Mouse (Mus musculus) hindbrain, embryonic 15.5 days (tissue): ENCODE results near the gene Plekhh2. TPM values are rescaled to one million over a fixed set of nuclear protein-coding genes. Genes with fewer than 3 reads are reported as not detected.
A peak's percentile ranks its signal among the peaks of the same experiment; 100 is the strongest.

Source experiments
- ATAC-seq: fragments of 200-750 bp; cut with Nextera tagmentation; 2 replicates; pipeline ENCODE4 v1.8.0; 2017; ENCODE audit warnings: low read depth, moderate number of reproducible peaks, moderate TSS enrichment; ENCODE audit not compliant: low FRiP score
- H3K27ac ChIP-seq: fragments of 300-500 bp; sonication (generic); replicated peaks from 2 replicates; pipeline ENCODE4 v1.5.1; 2015; ENCODE audit warnings: mild to moderate bottlenecking, inconsistent platforms
- H3K27me3 ChIP-seq: fragments of 300-500 bp; sonication (generic); 2 replicates; pipeline ENCODE4 v1.6.1; 2015; ENCODE audit warnings: control low read depth, inconsistent platforms
- H3K36me3 ChIP-seq: fragments of 300-500 bp; sonication (generic); 2 replicates; pipeline ENCODE4 v1.6.1; 2015; ENCODE audit warnings: control low read depth, inconsistent platforms
- H3K4me1 ChIP-seq: fragments of 300-500 bp; sonication (generic); replicated peaks from 2 replicates; pipeline ENCODE4 v1.6.1; 2015; ENCODE audit warnings: control low read depth, inconsistent platforms
- H3K4me2 ChIP-seq: fragments of 300-500 bp; sonication (generic); 2 replicates; pipeline ENCODE4 v1.6.1; 2015; ENCODE audit warnings: moderate library complexity, mild to moderate bottlenecking, inconsistent platforms
- H3K4me3 ChIP-seq: fragments of 300-500 bp; sonication (generic); 2 replicates; pipeline ENCODE4 v1.5.1; 2015; ENCODE audit warnings: mild to moderate bottlenecking, inconsistent platforms
- H3K9ac ChIP-seq: fragments of 300-500 bp; sonication (generic); 2 replicates; pipeline ENCODE4 v1.6.1; 2015; ENCODE audit warnings: inconsistent platforms
- H3K9me3 ChIP-seq: fragments of 300-500 bp; sonication (generic); 2 replicates; pipeline ENCODE4 v1.6.1; 2016; ENCODE audit warnings: control low read depth, inconsistent platforms
- WGBS: fragments of 180-500 bp; shearing (Covaris S2); methylation state at CpG from one replicate; pipeline ENCODE4 v1.1.7; 2015; 5-methylcytosine and 5-hydroxymethylcytosine counted together
- polyA plus RNA-seq: library from polyadenylated mRNA; unstranded; fragments of >200 nt; fragmentation: Nextera tagmentation; extraction: Ambion mirVana; gene quantifications from 2 replicates; pipeline ENCODE4 v1.2.1, GENCODE M21; 2015

Gene Plekhh2
- polyA plus RNA-seq, 1 experiment from 2014 or later = 2.3 TPM

DNA sequence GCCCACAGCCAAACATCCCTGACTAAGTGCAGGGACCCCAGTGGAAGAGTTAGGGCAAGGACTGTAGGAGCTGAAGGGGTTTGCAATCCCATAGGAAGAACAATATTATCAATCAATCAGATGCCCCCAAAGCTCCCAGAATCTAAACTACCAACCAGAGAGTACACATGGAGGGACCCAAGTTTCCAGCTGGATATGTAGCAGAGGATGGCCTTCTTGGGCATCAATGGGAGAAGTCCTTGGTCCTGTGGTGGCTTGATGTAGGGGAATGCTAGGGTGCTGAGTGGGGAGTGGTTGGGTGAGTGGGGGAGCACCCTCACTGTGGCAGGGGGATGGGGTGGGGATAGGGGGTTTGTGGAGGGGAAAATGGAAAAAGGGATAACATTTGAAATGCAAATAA lies 8.4 kb downstream of the Plekhh2 start:
- no peak overlapping the region for H3K4me3 ChIP-seq
- H3K36me3 ChIP-seq = no peaks in the 10 kb centered on the region
- H3K27me3 ChIP-seq = no peaks in the 10 kb centered on the region
- no peaks in the 10 kb centered on the region for H3K4me1 ChIP-seq
- no peak overlapping the region for H3K9ac ChIP-seq
- H3K27ac ChIP-seq = no peak overlapping the region
- H3K9me3 ChIP-seq = no peaks in the 10 kb centered on the region
- no peak for ATAC-seq
- no peak overlapping the region for H3K4me2 ChIP-seq

GRCm38 (mm10) chr17:84529356-84529755 lies 17.7 kb downstream of the Plekhh2 start:
- Histone ChIP-seq H3K36me3 (no peaks in the 10 kb centered on the region), H3K27me3 (no peaks in the 10 kb centered on the region), H3K27ac (no peak overlapping the region), H3K4me1 (0 out of 2 replicates have a peak, but pooled peaks cover 6% of the 10 kb centered on the region), H3K4me3 (no peak overlapping the region), H3K9ac (no peak overlapping the region), H3K4me2 (no peak overlapping the region), H3K9me3 (no peaks in the 10 kb centered on the region)
- no peak for ATAC-seq
- WGBS = 70% methylated on average over 4 of the region's 4 CpGs

DNA sequence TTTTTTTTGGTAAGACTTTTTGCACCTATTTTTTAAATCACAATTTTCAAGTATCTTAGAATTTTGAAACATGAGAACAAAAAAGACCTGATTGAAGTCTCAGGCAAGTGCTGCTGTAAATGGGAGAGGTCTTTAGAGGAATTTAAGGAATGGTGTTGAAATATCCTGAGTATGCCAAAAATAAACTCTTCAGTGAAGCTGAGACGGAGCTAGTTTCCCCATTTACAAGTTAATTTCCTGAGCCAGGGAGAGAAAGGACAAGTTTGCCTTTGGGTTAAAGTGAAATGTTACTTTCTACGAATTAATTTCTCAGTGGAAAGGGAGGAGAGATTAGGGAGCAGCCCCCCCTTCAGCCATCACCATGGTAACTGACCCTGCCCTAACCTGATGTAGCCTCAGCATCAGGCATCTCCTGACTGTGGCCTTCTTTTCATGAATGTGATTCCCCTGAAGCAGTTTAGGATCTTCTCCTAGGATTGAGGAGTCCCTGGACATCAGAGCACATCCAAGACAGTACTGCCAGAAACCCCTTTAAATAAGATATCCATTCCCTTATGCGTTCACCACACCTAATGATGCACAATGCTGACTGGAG lies 18.6 kb downstream of the Plekhh2 start:
- 46% methylated on average over 3 of the region's 3 CpGs for WGBS
- Histone ChIP-seq H3K4me1 (0 out of 2 replicates have a peak, but pooled peaks cover 6% of the 10 kb centered on the region), H3K4me3 (no peak overlapping the region), H3K9ac (no peak overlapping the region), H3K36me3 (no peaks in the 10 kb centered on the region), H3K4me2 (no peak overlapping the region), H3K27me3 (no peaks in the 10 kb centered on the region), H3K27ac (no peak overlapping the region), H3K9me3 (no peaks in the 10 kb centered on the region)
- no peak for ATAC-seq

DNA sequence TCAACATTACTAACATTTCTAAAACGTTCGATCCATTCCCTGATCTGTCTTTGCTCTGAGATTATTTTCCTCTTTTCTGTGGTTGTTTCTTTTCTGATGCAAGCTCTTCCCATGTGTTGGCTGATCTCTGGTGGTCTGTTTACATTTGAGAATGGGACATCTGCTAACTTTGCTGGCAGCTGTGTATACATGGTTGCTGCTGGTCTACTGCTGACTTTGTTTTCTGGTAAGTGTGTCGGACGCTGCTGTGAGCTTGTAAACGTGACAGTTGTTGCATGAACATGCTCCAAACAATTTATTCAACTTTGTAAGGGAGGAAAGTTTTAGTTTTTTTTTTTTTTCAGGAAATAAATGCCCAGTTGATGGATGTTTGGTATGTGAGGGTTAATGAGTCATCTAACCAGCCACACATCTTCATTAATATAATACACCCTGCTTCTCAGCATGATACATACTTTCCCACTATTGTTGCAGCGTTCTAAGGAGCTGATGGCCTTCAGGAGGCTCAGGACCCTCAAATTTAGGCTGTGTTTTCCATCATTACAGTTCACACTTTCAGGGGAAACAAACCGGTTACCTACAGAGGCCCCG lies 21.3 kb downstream of the Plekhh2 start:
- 53% methylated on average over 8 of the region's 8 CpGs for WGBS
- ATAC-seq = no peak
- Histone ChIP-seq H3K9ac (no peak overlapping the region), H3K36me3 (no peaks in the 10 kb centered on the region), H3K27ac (peak overlapping the region; percentile 44; the same call in 1 of the 2 replicates), H3K4me1 (0 out of 2 replicates have a peak, but pooled peaks cover 6% of the 10 kb centered on the region), H3K9me3 (no peaks in the 10 kb centered on the region), H3K4me3 (no peak overlapping the region), H3K27me3 (no peaks in the 10 kb centered on the region), H3K4me2 (peak overlapping the region; percentile 12; the same call in 1 of the 2 replicates)

DNA sequence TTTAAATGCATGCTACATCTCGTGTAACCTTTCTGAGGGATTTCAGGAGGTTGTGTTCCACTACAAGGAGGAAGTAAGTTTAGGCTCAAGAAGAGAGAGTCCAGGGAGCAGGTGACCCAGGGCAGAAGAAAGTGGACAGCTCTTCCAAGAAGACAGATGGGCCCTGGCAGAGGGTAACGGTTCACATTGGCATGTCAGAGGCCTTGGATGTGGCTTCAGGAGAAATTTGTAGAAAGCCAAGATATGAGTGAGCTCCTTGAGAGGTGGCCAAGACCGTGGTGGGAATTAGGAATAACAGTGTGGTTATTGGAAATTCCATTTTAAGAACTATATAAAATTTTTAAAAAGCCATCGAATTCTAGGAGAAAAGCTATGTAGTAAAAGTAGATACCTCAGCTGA lies 22.1 kb downstream of the Plekhh2 start:
- Histone ChIP-seq H3K27ac (no peak overlapping the region), H3K9ac (no peak overlapping the region), H3K9me3 (no peaks in the 10 kb centered on the region), H3K4me1 (0 out of 2 replicates have a peak, but pooled peaks cover 6% of the 10 kb centered on the region), H3K4me2 (no peak overlapping the region), H3K4me3 (no peak overlapping the region), H3K36me3 (no peaks in the 10 kb centered on the region), H3K27me3 (no peaks in the 10 kb centered on the region)
- ATAC-seq = no peak
- WGBS = 91% methylated on average over 4 of the region's 4 CpGs

DNA sequence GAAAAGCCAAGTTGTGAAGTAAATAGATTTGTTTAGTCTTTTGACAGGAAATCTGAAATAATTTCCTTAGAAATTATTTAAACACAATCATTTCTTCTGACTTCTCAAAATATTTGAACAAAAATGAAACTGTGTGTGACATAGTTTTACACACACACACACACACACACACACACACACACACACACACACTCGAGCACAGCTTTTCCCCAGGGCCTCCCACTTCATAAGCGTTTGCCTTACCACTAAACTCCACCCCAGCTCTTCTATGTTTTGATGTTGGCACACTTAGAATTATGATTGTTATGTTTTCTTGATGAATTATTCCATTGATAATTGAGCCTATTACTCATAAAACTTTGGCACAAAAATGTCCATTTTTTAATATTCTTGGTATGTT lies 22.9 kb downstream of the Plekhh2 start:
- H3K4me3 ChIP-seq = no peak overlapping the region
- H3K4me2 ChIP-seq = no peak overlapping the region
- H3K27me3 ChIP-seq = no peaks in the 10 kb centered on the region
- H3K36me3 ChIP-seq = no peaks in the 10 kb centered on the region
- H3K9ac ChIP-seq = no peak overlapping the region
- WGBS = 92% methylated on average over 2 of the region's 2 CpGs
- no peak overlapping the region for H3K27ac ChIP-seq
- H3K9me3 ChIP-seq = no peaks in the 10 kb centered on the region
- H3K4me1 ChIP-seq = 0 out of 2 replicates have a peak, but pooled peaks cover 6% of the 10 kb centered on the region
- ATAC-seq = no peak

DNA sequence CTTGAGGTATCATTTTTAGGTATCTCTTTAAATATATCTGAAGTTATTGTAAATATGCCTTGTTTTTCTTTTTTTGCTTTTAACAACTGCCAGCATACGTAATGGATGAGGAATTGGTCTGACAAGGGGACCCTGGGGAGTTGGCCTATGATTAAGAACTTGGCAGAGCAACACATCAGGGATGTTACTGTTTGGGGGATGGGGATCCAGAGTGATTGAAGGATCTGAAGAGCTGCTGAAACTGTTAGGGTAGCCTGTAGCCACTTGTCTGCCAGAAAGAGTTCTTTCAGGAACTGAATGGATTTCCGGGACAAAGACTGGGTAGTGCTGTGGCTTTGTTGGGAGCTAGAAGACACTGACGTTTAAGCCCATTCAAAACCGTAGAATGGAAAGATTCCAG lies 23.5 kb downstream of the Plekhh2 start:
- WGBS = 39% methylated on average over 4 of the region's 4 CpGs
- Histone ChIP-seq H3K27me3 (no peaks in the 10 kb centered on the region), H3K4me1 (0 out of 2 replicates have a peak, but pooled peaks cover 6% of the 10 kb centered on the region), H3K4me3 (no peak overlapping the region), H3K4me2 (no peak overlapping the region), H3K27ac (no peak overlapping the region), H3K36me3 (no peaks in the 10 kb centered on the region), H3K9me3 (no peaks in the 10 kb centered on the region), H3K9ac (no peak overlapping the region)
- ATAC-seq = no peak

DNA sequence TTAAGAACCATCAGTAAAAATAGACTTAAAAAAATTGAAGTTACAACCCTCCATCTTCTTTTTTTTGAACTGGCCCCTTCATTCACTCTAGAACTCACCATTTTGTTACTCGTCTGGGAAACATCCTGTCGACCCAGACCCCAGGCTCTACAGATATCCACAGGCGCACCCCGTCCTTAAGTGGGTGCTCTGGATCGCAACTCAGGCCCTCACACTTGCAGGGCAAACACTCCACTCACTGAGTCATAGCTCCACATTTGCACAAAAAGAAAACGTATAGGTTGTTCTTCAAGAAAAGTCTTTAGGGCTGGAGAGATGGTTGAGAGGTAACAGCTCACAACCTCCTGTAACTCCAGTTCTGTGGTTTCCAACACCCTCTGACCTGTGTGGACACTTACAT lies 25.6 kb downstream of the Plekhh2 start:
- Histone ChIP-seq H3K27ac (no peak overlapping the region), H3K4me2 (no peak overlapping the region), H3K36me3 (no peaks in the 10 kb centered on the region), H3K27me3 (no peaks in the 10 kb centered on the region), H3K4me1 (0 out of 2 replicates have a peak, but pooled peaks cover 6% of the 10 kb centered on the region), H3K9ac (no peak overlapping the region), H3K4me3 (no peak overlapping the region), H3K9me3 (no peaks in the 10 kb centered on the region)
- ATAC-seq = no peak
- 96% methylated on average over 6 of the region's 6 CpGs for WGBS

DNA sequence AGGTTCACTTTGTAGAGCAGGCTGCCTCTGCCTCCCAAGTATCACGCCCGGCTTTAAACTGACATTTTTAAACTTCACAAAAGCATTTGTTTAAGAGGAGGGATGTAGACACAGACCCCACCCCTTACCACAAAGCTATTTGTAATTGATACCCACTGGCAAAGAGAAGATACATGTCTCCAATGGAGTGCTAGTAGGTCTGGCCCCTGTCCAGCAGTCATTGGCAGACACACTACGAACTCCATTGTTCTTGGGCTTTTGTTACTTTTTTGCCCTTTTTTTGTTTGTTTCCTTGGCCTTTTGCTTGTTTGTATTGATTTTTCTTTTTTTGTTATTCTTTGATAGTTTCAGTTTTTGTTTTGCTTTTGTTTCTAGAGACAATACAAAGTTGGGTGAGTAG lies 26.3 kb downstream of the Plekhh2 start:
- ATAC-seq = no peak
- 64% methylated on average over 3 of the region's 3 CpGs for WGBS
- H3K36me3 ChIP-seq = no peaks in the 10 kb centered on the region
- no peak overlapping the region for H3K4me2 ChIP-seq
- H3K4me1 ChIP-seq = 0 out of 2 replicates have a peak, but pooled peaks cover under 1% of the 10 kb centered on the region
- H3K27me3 ChIP-seq = no peaks in the 10 kb centered on the region
- no peaks in the 10 kb centered on the region for H3K9me3 ChIP-seq
- H3K27ac ChIP-seq = no peak overlapping the region
- H3K9ac ChIP-seq = no peak overlapping the region
- no peak overlapping the region for H3K4me3 ChIP-seq

GRCm38 (mm10) chr17:84540603-84541002 lies 28.9 kb downstream of the Plekhh2 start:
- H3K9me3 ChIP-seq = no peaks in the 10 kb centered on the region
- WGBS = 81% methylated on average over 8 of the region's 8 CpGs
- H3K4me1 ChIP-seq = no peaks in the 10 kb centered on the region
- H3K9ac ChIP-seq = no peak overlapping the region
- H3K27me3 ChIP-seq = no peaks in the 10 kb centered on the region
- H3K36me3 ChIP-seq = no peaks in the 10 kb centered on the region
- no peak overlapping the region for H3K4me2 ChIP-seq
- no peak for ATAC-seq
- no peak overlapping the region for H3K4me3 ChIP-seq
- no peak overlapping the region for H3K27ac ChIP-seq

DNA sequence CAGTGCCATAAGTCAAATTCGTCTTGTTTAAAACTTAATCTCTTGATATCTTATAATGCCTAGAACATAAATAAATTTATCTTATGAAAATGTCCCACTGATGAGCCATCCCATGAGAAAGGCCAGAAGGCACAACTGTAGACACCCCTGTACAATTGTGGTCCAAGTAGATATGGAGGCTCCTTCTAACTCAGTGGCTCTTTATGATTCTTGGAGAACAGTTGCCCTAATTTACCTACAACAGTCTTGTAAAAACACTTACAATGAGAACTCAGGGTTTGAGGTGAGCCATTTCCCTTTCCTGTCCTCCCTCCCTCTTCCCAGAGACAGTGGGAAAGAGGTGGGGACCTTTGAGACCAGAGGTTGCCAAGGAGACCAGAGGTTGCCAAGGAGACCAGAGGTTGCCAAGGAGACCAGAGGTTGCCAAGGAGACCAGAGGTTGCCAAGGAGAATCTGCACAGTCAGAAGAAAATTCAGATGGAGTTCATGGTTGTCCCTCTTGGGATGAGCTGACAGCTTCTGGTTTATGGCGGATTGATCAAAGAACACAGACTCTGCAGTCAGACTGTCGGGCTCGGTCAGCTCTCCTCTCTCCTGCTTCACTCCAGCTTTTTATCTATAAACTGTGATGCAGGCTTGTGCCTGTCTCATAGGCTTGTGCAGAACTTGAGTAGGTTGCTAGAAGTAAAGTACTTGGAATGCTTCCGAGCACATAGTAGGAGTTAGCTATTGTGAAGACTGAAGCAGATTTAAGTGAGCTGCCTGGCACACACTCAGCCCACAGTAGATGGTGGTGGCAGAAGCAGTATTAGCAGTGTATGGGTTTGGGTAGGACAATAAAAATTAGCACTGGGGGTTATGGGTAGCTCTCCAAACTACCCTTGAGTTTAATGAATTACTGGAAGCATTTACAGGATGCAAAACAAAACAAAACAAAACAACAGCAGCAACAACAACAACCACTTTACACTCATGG lies 39.5 kb downstream of the Plekhh2 start:
- Histone ChIP-seq H3K4me1 (peaks cover 23% of the 10 kb centered on the region), H3K4me3 (no peak overlapping the region), H3K27ac (peak overlapping the region; percentile 85), H3K9me3 (no peaks in the 10 kb centered on the region), H3K27me3 (no peaks in the 10 kb centered on the region), H3K9ac (no peak overlapping the region), H3K4me2 (peak overlapping the region; percentile 35), H3K36me3 (no peaks in the 10 kb centered on the region)
- ATAC-seq = peak; percentile 94
- WGBS = 28% methylated on average over 5 of the region's 5 CpGs

- H3K4me3 ChIP-seq = no peak overlapping the region
- ATAC-seq = no peak; the same call in 1 of the 2 replicates
- H3K4me1 ChIP-seq = peaks cover 23% of the 10 kb centered on the region
- H3K9ac ChIP-seq = no peak overlapping the region
- 20% methylated on average over 5 of the region's 5 CpGs for WGBS
- H3K27ac ChIP-seq = peak overlapping the region; percentile 85; the same call in 1 of the 2 replicates
- H3K4me2 ChIP-seq = no peak overlapping the region
- no peaks in the 10 kb centered on the region for H3K9me3 ChIP-seq
- no peaks in the 10 kb centered on the region for H3K27me3 ChIP-seq
- H3K36me3 ChIP-seq = no peaks in the 10 kb centered on the region
These were observed 40.5 kb downstream of the Plekhh2 start for GRCm38 (mm10) chr17:84552230-84552629.
